Mouse (Mus musculus) hindbrain, embryonic 10.5 days (tissue): ENCODE results near the gene Fam173b. TPM values are rescaled to one million over a fixed set of nuclear protein-coding genes. Genes with fewer than 3 reads are reported as not detected.
A peak's percentile ranks its signal among the peaks of the same experiment; 100 is the strongest.

ENCODE experiments used
- DNase-seq: peaks from one replicate; pipeline ENCODE4 v3.0.0-alpha.2; 2017; ENCODE audit warnings: low spot score
- H3K27ac ChIP-seq: fragments of 300-500 bp; sonication (generic); 2 replicates; pipeline ENCODE4 v1.5.1; 2016; ENCODE audit warnings: mild to moderate bottlenecking, moderate library complexity
- H3K27me3 ChIP-seq: fragments of 300-500 bp; sonication (generic); 2 replicates; pipeline ENCODE4 v1.6.1; 2016; ENCODE audit warnings: mild to moderate bottlenecking; ENCODE audit not compliant: poor library complexity, insufficient read depth, severe bottlenecking
- H3K36me3 ChIP-seq: fragments of 300-500 bp; sonication (generic); 2 replicates; pipeline ENCODE4 v1.6.1; 2016; ENCODE audit warnings: mild to moderate bottlenecking, moderate library complexity
- H3K4me1 ChIP-seq: fragments of 300-500 bp; sonication (generic); replicated peaks from 2 replicates; pipeline ENCODE4 v1.6.1; 2016; ENCODE audit warnings: mild to moderate bottlenecking
- H3K4me3 ChIP-seq: fragments of 300-500 bp; sonication (generic); 2 replicates; pipeline ENCODE4 v1.5.1; 2016; ENCODE audit warnings: mild to moderate bottlenecking, moderate library complexity
- H3K9me3 ChIP-seq: fragments of 300-500 bp; sonication (generic); 2 replicates; pipeline ENCODE4 v1.6.1; 2016; ENCODE audit warnings: mild to moderate bottlenecking, moderate library complexity
- WGBS: fragments of 180-500 bp; shearing (Covaris S2); methylation state at CpG from one replicate; pipeline ENCODE4 v1.1.7; 2016; 5-methylcytosine and 5-hydroxymethylcytosine counted together
- polyA plus RNA-seq: library from polyadenylated mRNA; unstranded; fragments of >200 nt; fragmentation: Nextera tagmentation; extraction: Ambion mirVana; gene quantifications from 2 replicates; pipeline ENCODE4 v1.2.1, GENCODE M21; 2016

Fam173b gene
- polyA plus RNA-seq, 1 experiment from 2014 or later: 13.1 TPM

DNA sequence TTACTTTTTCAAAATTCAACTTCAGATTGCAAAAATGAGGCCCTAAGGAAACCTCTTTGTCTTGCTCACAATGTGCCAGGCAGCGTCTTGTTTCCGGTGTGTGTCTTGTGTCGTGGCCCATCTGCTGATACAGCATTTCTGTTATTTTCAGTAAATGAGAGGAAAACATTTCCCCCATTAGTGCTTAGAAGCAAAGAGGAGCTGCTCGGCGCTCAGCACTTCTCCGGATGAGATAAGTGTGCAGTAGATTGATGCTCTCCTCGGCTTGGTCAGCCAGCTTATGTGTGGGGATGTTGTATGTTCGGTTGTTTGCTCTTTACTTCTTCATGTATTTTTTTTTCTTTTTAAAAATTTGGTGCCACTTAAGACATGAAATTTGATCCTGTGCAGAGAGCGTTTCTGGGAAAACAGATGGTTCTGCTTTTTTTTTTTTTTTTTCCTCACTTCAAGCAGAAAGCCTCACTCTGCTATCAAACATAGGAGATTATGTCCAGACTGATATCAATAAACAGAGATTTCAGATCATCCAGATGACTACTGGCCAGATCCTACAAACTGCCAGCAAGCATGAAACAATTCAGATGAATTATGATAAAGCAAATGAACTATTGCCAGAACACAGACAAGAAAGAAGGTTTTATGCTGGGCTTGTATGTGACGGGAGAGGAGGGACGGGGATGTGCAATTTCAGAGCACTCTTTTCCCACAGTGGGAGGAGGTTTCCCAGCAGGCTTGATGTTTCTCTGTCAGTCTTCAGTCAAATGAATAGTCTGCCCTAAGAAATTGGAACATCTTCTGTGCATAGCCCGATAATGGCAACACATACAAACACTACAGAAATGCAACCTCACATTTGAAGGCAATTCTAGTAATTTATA lies 25.9 kb downstream of the Fam173b start:
- DNase-seq: no peak
- H3K36me3 ChIP-seq: peaks cover 19% of the 10 kb centered on the region; the same call in 1 of the 2 replicates
- peaks cover 9% of the 10 kb centered on the region for H3K4me1 ChIP-seq
- WGBS: 60% methylated on average over 12 of the region's 12 CpGs
- no peaks in the 10 kb centered on the region for H3K9me3 ChIP-seq
- no peak overlapping the region for H3K4me3 ChIP-seq
- H3K27me3 ChIP-seq: no peaks in the 10 kb centered on the region
- peak overlapping the region; percentile 66 for H3K27ac ChIP-seq

DNA sequence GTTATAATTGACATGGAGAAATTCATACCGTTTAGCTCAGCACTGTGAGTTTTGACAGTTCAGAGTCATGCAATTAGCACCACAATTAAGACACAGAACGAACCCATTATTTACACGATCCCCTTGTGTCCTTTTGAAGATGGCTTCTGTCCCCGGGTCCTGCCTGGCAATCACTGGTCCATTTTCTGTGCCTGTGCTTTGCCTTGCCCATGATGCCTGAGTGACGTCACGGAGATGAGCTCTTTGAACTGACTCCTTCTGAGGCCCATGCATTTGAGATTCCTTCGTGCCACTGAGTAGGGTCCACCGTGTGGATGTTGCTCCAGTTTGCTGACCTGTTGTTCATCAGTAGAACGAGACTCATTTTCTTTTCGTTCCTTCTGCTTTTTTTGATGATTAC lies 26.5 kb downstream of the Fam173b start:
- DNase-seq: no peak
- no peak overlapping the region for H3K27ac ChIP-seq
- WGBS: 74% methylated on average over 10 of the region's 10 CpGs

DNA sequence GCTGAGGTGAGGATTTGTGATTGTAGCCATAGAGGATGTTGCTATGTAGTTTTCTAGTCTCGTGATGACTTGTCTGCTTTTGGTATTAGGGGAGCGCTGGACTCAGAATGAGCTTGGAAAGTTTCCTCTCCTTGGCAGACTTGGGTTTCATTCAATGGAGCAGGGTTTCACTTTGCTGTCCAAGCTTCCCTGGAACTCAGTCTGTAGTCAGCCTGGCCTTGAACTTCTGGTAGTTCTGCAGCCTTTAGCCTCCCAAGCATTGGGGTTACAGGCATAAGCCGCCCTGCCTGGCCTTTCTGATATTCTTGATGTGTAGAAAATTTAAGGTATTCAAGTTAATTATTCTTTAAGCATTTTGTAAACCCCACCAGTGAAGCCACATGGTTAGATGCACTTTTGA lies 27.9 kb downstream of the Fam173b start:
- 96% methylated on average over 3 of the region's 3 CpGs for WGBS
- H3K4me3 ChIP-seq: no peak overlapping the region
- no peaks in the 10 kb centered on the region for H3K27me3 ChIP-seq
- H3K36me3 ChIP-seq: peaks cover 5% of the 10 kb centered on the region; the same call in 1 of the 2 replicates
- H3K9me3 ChIP-seq: peaks cover 5% of the 10 kb centered on the region; the same call in 1 of the 2 replicates
- DNase-seq: no peak
- peaks cover 9% of the 10 kb centered on the region for H3K4me1 ChIP-seq
- H3K27ac ChIP-seq: no peak overlapping the region

More for the DNA sequence above, 26.5 kb downstream of the Fam173b start:
- Histone ChIP-seq H3K4me3 (no peak overlapping the region), H3K36me3 (peaks cover 15% of the 10 kb centered on the region; the same call in 1 of the 2 replicates), H3K27me3 (no peaks in the 10 kb centered on the region), H3K9me3 (no peaks in the 10 kb centered on the region), H3K4me1 (peaks cover 9% of the 10 kb centered on the region)

DNA sequence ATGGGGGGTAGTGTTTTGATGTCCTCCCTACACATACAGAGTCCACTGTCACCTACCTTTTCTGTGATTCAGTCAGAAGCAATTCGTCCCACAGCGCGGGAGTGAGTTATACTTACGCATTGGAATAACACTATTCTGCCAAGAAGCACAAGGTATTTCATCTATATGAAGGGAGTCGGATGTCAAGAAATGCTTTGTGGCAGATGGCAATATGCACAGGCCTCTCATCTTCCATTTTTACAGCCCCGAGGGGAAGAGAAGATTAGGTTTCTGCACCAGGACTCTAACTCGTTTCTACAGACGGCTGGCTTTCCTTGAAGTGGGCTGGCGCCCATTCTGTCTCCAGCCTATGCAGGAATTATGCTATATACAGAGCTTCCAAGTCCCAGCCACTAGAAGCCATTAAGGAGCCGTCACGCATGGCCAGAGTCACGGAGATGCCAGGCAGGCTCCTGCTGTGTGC lies 29.8 kb downstream of the Fam173b start:
- DNase-seq: no peak
- Histone ChIP-seq H3K4me3 (no peak overlapping the region), H3K27ac (no peak overlapping the region), H3K9me3 (peaks cover 5% of the 10 kb centered on the region; the same call in 1 of the 2 replicates), H3K27me3 (no peaks in the 10 kb centered on the region), H3K4me1 (peaks cover 9% of the 10 kb centered on the region), H3K36me3 (no peaks in the 10 kb centered on the region)
- WGBS: 75% methylated on average over 12 of the region's 12 CpGs

DNA sequence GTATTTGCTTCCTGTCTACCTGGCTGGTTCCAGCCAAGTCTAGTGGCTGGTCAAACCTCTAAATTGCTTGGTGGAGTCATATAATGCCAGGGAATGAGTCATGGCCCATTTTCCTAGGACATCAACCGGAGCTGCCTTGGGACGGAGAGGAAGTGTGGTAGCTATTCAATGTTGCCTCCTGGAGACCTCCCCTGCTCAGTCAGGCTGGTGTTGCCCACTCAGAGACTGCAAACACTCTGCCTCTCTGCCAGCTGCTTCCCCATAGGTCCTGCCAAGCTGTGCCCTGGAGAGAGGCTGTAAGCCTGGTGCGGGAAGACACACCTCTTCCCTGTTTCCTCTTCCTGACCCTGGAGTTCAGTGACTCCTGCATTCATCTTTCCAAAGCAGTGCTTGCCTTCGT lies 30.8 kb downstream of the Fam173b start:
- no peaks in the 10 kb centered on the region for H3K36me3 ChIP-seq
- H3K4me1 ChIP-seq: peaks cover 5% of the 10 kb centered on the region
- 89% methylated on average over 4 of the region's 4 CpGs for WGBS
- no peak overlapping the region for H3K4me3 ChIP-seq
- no peak for DNase-seq
- peaks cover 5% of the 10 kb centered on the region; the same call in 1 of the 2 replicates for H3K9me3 ChIP-seq
- no peaks in the 10 kb centered on the region for H3K27me3 ChIP-seq
- no peak overlapping the region for H3K27ac ChIP-seq

DNA sequence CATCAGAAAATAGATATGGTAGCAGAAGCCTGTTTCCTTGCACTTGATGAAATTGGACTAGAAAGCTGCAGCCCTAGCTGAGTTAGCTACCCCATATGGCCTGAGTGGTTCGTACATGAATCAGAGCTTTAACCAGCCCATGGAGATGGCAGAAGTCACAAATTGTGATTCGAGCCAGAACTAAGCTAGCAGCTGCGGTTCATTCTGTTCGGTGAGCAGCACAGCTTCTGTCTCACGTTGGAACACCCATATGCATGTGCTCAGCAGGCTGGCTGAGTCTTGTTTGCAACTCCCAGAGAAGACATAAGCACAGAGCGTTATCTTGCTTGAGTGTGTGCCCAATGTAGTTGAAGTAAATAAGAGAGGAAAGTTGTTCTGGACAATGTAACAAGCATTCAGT lies 32.9 kb downstream of the Fam173b start:
- Histone ChIP-seq H3K27ac (no peak overlapping the region), H3K27me3 (no peaks in the 10 kb centered on the region), H3K36me3 (no peaks in the 10 kb centered on the region), H3K9me3 (peaks cover 5% of the 10 kb centered on the region; the same call in 1 of the 2 replicates), H3K4me3 (no peak overlapping the region), H3K4me1 (peaks cover 5% of the 10 kb centered on the region; the same call in 1 of the 2 replicates)
- no peak for DNase-seq
- WGBS: 90% methylated on average over 6 of the region's 6 CpGs

DNA sequence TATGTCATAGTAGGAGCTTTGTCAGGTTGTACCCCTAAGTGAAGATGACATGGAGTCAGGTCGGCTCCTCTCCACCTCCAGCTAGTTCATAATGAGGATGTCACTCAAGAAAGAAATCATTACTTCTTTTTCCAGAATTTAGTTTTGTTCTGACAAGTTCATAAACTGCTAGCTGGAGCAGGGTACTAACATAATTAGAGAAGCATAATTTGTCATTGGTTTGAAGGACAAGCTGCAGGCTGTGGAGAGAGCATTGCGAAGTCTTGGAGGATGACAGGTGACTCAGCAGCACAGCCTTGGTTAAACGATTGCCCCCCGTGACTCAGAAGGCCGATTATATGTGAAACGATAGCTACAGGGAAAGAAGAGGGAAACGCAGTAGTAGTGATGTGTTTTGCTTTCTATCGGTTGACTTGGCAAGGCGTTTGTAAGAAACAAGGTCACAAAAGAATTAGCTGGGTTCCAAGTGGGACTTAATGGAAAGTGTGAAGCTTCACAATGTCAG lies 34.5 kb downstream of the Fam173b start:
- H3K4me3 ChIP-seq: no peak overlapping the region
- H3K36me3 ChIP-seq: no peaks in the 10 kb centered on the region
- DNase-seq: no peak
- peaks cover 5% of the 10 kb centered on the region; the same call in 1 of the 2 replicates for H3K4me1 ChIP-seq
- WGBS: 90% methylated on average over 9 of the region's 9 CpGs
- H3K27me3 ChIP-seq: no peaks in the 10 kb centered on the region
- H3K27ac ChIP-seq: no peak overlapping the region
- peaks cover 5% of the 10 kb centered on the region; the same call in 1 of the 2 replicates for H3K9me3 ChIP-seq

DNA sequence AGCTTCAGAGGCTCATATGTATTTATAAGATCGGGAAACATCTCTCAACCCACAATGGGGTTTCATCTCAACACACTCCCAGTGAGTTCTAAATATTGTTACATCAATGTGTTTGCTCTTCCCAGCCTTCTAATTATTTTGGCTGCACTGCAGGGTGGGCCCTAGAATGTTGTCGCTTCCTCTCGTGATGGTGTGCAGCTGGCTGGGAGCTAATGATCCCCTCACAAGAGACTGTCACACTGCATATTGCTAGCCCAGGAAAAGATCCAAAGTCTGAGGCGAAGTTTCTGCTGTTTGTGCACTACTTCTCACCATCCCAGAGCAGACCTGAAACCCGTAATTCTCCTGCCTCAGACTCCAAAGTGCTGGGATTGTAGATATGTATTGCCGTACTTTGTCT lies 45.6 kb downstream of the Fam173b start:
- Histone ChIP-seq H3K9me3 (no peaks in the 10 kb centered on the region), H3K36me3 (no peaks in the 10 kb centered on the region), H3K27ac (no peak overlapping the region), H3K27me3 (no peaks in the 10 kb centered on the region), H3K4me3 (no peak overlapping the region), H3K4me1 (no peaks in the 10 kb centered on the region)
- DNase-seq: no peak
- 89% methylated on average over 6 of the region's 6 CpGs for WGBS

DNA sequence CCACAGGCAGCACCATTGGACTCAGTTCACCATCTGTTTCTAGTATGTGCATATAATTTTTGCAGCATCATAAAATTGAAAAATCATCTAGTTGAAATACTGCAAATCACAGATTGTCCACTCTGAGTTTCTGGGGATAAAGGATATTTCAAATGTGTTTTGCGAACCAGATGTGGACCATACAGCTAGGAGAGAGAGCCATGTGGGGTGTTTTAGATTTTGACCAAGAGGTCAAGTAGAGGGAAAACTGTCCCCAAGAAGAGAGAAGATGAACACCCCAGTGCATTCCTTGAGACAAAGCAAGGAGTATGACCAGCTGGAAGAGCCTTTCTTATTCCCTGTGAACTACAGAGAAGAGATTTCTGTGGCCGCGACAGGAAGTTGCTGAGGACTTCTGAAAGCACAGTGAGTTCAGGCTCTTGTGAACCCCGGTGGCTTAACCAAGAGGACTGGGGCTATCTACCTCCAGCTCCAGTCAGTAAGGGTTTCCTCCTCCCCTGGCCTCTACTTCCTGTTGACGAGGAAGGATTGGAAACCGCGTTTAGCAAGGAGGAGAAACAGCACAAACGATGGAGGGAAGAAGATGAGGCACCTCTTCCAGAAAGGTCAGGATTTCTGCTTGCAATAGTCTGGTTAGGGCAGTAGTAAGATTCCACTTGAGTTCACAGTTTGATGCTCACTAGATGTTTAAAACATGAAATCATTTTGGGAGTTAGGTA lies 46.4 kb downstream of the Fam173b start:
- no peak for DNase-seq
- no peaks in the 10 kb centered on the region for H3K4me1 ChIP-seq
- H3K27ac ChIP-seq: no peak overlapping the region
- no peaks in the 10 kb centered on the region for H3K36me3 ChIP-seq
- WGBS: 83% methylated on average over 8 of the region's 8 CpGs
- H3K4me3 ChIP-seq: no peak overlapping the region
- no peaks in the 10 kb centered on the region for H3K27me3 ChIP-seq
- no peaks in the 10 kb centered on the region for H3K9me3 ChIP-seq

DNA sequence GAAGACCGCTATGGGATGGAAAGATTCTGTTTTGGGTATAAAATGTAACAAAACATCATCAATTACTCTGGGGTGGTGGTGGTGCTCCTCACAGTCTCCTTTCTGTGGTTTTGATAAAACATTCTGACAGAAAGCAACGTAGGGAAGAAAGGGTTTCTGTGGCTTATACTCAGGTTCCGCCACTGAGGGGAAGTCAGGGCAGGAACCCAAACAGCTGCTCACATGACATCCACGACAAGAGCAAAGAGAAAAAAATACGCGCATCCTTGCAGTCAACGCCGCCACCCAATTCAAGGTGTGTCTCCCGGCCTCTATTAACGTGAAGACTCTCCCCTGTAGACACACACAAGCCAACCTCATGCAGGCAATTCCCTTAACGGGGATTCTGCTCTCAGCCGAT lies 48.0 kb downstream of the Fam173b start:
- Histone ChIP-seq H3K27me3 (no peaks in the 10 kb centered on the region), H3K4me1 (no peaks in the 10 kb centered on the region), H3K27ac (no peak overlapping the region), H3K36me3 (no peaks in the 10 kb centered on the region), H3K4me3 (no peak overlapping the region), H3K9me3 (no peaks in the 10 kb centered on the region)
- DNase-seq: no peak
- 94% methylated on average over 12 of the region's 12 CpGs for WGBS

DNA sequence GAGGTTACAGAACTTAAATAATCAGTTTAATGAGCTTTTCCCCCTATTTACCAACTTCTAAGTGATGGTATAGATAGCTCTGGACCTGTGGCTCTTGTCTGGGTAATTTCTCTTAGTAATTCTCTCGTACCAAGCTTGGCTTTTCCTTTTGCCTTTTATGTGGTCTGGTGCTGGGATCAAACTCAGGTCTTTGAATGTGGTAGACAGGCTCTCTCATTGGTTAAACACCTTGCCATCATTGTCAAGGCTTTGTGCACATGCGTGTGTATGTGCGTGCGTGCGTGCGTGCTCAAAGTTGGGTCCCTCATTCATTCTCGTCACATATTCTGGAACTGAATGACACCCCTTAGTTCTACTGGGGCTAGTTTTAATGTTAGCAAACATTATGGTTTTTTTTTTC lies 49.2 kb downstream of the Fam173b start:
- no peak for DNase-seq
- Histone ChIP-seq H3K36me3 (no peaks in the 10 kb centered on the region), H3K9me3 (no peaks in the 10 kb centered on the region), H3K4me3 (no peak overlapping the region), H3K4me1 (no peaks in the 10 kb centered on the region), H3K27me3 (no peaks in the 10 kb centered on the region), H3K27ac (no peak overlapping the region)
- WGBS: 94% methylated on average over 7 of the region's 7 CpGs

DNA sequence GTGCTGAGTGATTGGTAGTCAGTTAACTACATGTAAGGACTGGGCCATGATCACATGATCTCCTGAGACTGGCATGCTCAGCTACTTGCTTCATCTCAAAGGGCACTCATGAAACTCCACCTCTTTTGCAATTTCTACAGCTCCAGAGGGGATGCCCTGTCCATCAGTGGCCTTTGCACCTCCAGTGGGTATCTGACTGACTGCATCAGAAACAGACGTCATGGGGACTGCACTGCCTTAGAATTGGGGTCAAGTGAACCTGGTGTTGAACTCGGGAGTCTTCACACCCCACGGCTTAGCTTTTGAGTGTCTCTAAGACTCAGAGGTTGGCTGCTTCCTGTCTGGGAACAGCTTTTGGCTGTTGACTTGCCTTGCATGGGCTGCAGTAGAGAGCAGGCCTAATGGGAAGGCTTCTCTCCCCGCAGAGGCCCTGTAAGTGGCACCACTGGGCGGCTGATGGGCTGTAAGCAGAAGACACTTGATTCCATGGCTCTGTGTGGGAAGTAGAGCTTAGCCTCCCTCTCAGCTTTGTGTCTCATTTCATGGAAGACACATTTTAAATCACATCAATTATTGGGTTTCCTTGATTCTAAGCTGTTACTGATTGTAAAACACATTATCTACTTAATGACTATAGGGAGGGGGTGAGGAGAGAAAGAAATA lies 58.6 kb downstream of the Fam173b start:
- H3K4me1 ChIP-seq: no peaks in the 10 kb centered on the region

More for the DNA sequence above, 58.6 kb downstream of the Fam173b start:
- 88% methylated on average over 5 of the region's 5 CpGs for WGBS
- DNase-seq: no peak
- H3K27me3 ChIP-seq: no peaks in the 10 kb centered on the region
- H3K27ac ChIP-seq: no peak overlapping the region
- H3K4me3 ChIP-seq: no peak overlapping the region
- H3K36me3 ChIP-seq: no peaks in the 10 kb centered on the region
- no peaks in the 10 kb centered on the region for H3K9me3 ChIP-seq
